Mouse (Mus musculus) liver, embryonic 14.5 days (tissue): ENCODE data around the gene Paqr8.

Experiments used
- CTCF ChIP-seq: IDR thresholded peaks from 2 replicates; pipeline ENCODE4 v1.5.1; 2016; ENCODE audit warnings: antibody characterized with exemption, low read depth, control low read depth
- EP300 ChIP-seq: IDR thresholded peaks from 2 replicates; pipeline ENCODE4 v1.6.1; 2016; ENCODE audit warnings: antibody characterized with exemption, low read depth

- no peak for TF ChIP-seq CTCF
- no peak for TF ChIP-seq EP300
Measured at GRCm38 (mm10) chr1:20856924-20857902, 33.2 kb upstream of the Paqr8 start.
